Mouse (Mus musculus): ENCODE data around the gene Msrb2. TPM values are rescaled to one million over a fixed set of nuclear protein-coding genes. Genes with fewer than 3 reads are reported as not detected.

Gene Msrb2
- polyA plus RNA-seq, 1 experiment from 2014 or later, result 16.1 TPM

- no peak overlapping the region for H3K4me3 ChIP-seq
Observed at GRCm38 (mm10) chr2:19444346-19444745, 73.1 kb downstream of the Msrb2 start.

More at GRCm38 (mm10) chr2:19444346-19444745, 73.1 kb downstream of the Msrb2 start:
- Histone ChIP-seq H3K4me1 (peaks cover 35% of the 10 kb centered on the region), H3K9me3 (no peaks in the 10 kb centered on the region), H3K36me3 (replicated peaks) (no peaks in the 10 kb centered on the region), H3K27ac (no peak overlapping the region), H3K27me3 (ENCODE audit: poor library complexity, severe bottlenecking) (peaks cover 99% of the 10 kb centered on the region)
- no peak for DNase-seq (ENCODE audit: extremely low spot score, low spot score)
- 1% methylated on average over 9 of the region's 9 CpGs for WGBS

Other genes with a start within 250 kb of the Msrb2 start
- 0.37 and 0.46 TPM in 2 replicates for gene Armc3, start 172.1 kb upstream of the Msrb2 start, polyA plus RNA-seq (2016; fragmentation: Nextera tagmentation; extraction: Ambion mirVana)
- gene Ptf1a, start 74.2 kb downstream of the Msrb2 start, polyA plus RNA-seq (2016; fragmentation: Nextera tagmentation; extraction: Ambion mirVana), result not detected in 2 replicates
- gene 4921504E06Rik, start 182.5 kb downstream of the Msrb2 start, polyA plus RNA-seq (2016; fragmentation: Nextera tagmentation; extraction: Ambion mirVana), result not detected in 2 replicates